Mouse (Mus musculus) myocyte (in vitro differentiated cells): ENCODE measurements around the gene Pecam1. TPM values are rescaled to one million over a fixed set of nuclear protein-coding genes. Genes with fewer than 3 reads are reported as not detected.

Source experiments
- H3K27me3 ChIP-seq: one replicate; pipeline ENCODE4 v1.6.1; 2011; ENCODE audit not compliant: control insufficient read depth, insufficient read depth, insufficient read length
- H3K36me3 ChIP-seq: one replicate; pipeline ENCODE4 v1.6.1; 2011; ENCODE audit not compliant: control insufficient read depth, insufficient read depth
- H3K4me2 ChIP-seq: one replicate; pipeline ENCODE4 v1.6.1; 2011; ENCODE audit warnings: low read depth, control low read depth
- H3K4me3 ChIP-seq: one replicate; pipeline ENCODE4 v1.5.1; 2011; ENCODE audit warnings: mild to moderate bottlenecking, control low read depth, moderate library complexity
- H3K79me2 ChIP-seq: one replicate; pipeline ENCODE4 v1.6.1; 2011; ENCODE audit not compliant: control insufficient read depth, insufficient read depth
- H3ac ChIP-seq: one replicate; pipeline ENCODE4 v1.6.1; 2011; ENCODE audit not compliant: control insufficient read depth, insufficient read length
- CEBPB ChIP-seq: IDR thresholded peaks from 2 replicates; pipeline ENCODE4 v1.6.1; 2011; ENCODE audit warnings: mild to moderate bottlenecking, moderate library complexity; ENCODE audit not compliant: poor library complexity, insufficient read depth, severe bottlenecking
- E2F4 ChIP-seq: IDR thresholded peaks from one replicate; pipeline ENCODE4 v1.6.1; 2011; ENCODE audit warnings: mild to moderate bottlenecking, control low read depth, moderate library complexity; ENCODE audit not compliant: insufficient read depth
- MAX ChIP-seq: IDR thresholded peaks from one replicate; pipeline ENCODE4 v1.6.1; 2011; ENCODE audit warnings: low read depth, mild to moderate bottlenecking, control low read depth
- MYOD1 ChIP-seq, 3 experiments: IDR thresholded peaks; one replicate each; pipeline ENCODE4 v1.6.1; 2011; ENCODE audit warnings: control low read depth in 2 of 3, low read depth in 2 of 3, mild to moderate bottlenecking in 2 of 3, moderate library complexity in 1 of 3; ENCODE audit not compliant: insufficient read length in 2 of 3, control insufficient read depth in 1 of 3
- MYOG ChIP-seq, 3 experiments: IDR thresholded peaks; one replicate each; pipeline ENCODE4 v1.6.1; 2011; ENCODE audit warnings: control low read depth in 2 of 3, low read depth in 2 of 3, mild to moderate bottlenecking in 2 of 3; ENCODE audit not compliant: insufficient read length in 2 of 3, control insufficient read depth in 1 of 3, insufficient read depth in 1 of 3
- POLR2A ChIP-seq: IDR thresholded peaks from one replicate; pipeline ENCODE4 v1.6.1; 2011; ENCODE audit warnings: low read depth, mild to moderate bottlenecking, control low read depth, moderate library complexity; ENCODE audit not compliant: insufficient read length
- POLR2AphosphoS2 ChIP-seq: IDR thresholded peaks from one replicate; pipeline ENCODE4 v1.6.1; 2011; ENCODE audit warnings: low read depth, control low read depth; ENCODE audit not compliant: insufficient read length
- REST ChIP-seq: IDR thresholded peaks from one replicate; pipeline ENCODE4 v1.6.1; 2011; ENCODE audit warnings: mild to moderate bottlenecking, control low read depth, moderate library complexity; ENCODE audit not compliant: insufficient read depth, insufficient read length
- SRF ChIP-seq: IDR thresholded peaks from one replicate; pipeline ENCODE4 v1.6.1; 2011; ENCODE audit warnings: low read depth; ENCODE audit not compliant: control insufficient read depth, insufficient read length
- TCF12 ChIP-seq: IDR thresholded peaks from one replicate; pipeline ENCODE4 v1.6.1; 2011; ENCODE audit warnings: mild to moderate bottlenecking, control low read depth; ENCODE audit not compliant: poor library complexity, insufficient read depth, severe bottlenecking
- TCF3 ChIP-seq: IDR thresholded peaks from one replicate; pipeline ENCODE4 v1.6.1; 2011; ENCODE audit warnings: low read depth, control low read depth; ENCODE audit not compliant: insufficient read length
- USF1 ChIP-seq: IDR thresholded peaks from one replicate; pipeline ENCODE4 v1.6.1; 2011; ENCODE audit warnings: low read depth, mild to moderate bottlenecking, control low read depth, moderate library complexity
- polyA plus RNA-seq: library from polyadenylated mRNA; unstranded; fragments of >200 nt; fragmentation: generic; extraction: Trizol; gene quantifications from one replicate; pipeline ENCODE4 v1.2.1, GENCODE M21; 2012; ENCODE audit warnings: missing spikeins

Pecam1 gene
- polyA plus RNA-seq, 1 experiment, result 0.01 TPM

- TF ChIP-seq E2F4, result no peak
- TF ChIP-seq TCF3, result no peak
- no peak for TF ChIP-seq POLR2AphosphoS2
- no peak for TF ChIP-seq MYOD1 (IDR thresholded peaks at IDR 0.05; ENCODE audit: control insufficient read depth in 1 of 3, insufficient read length in 2 of 3, low read depth in 2 of 3)
- TF ChIP-seq MAX, result no peak
- TF ChIP-seq REST, result no peak
- TF ChIP-seq MYOG (IDR thresholded peaks at IDR 0.05; ENCODE audit: control insufficient read depth in 1 of 3, insufficient read depth in 1 of 3, insufficient read length in 2 of 3, low read depth in 2 of 3), result no peak
- no peak for TF ChIP-seq POLR2A
- no peak for TF ChIP-seq USF1
- no peak for TF ChIP-seq CEBPB
- no peak for TF ChIP-seq TCF12
- no peak for TF ChIP-seq SRF
- Histone ChIP-seq H3K79me2 (no peaks in the 10 kb centered on the region), H3ac (no peak overlapping the region), H3K4me2 (no peak overlapping the region), H3K27me3 (no peaks in the 10 kb centered on the region), H3K4me3 (no peak overlapping the region), H3K36me3 (no peaks in the 10 kb centered on the region)
Observed at GRCm38 (mm10) chr11:106672919-106673505, 77.4 kb downstream of the Pecam1 start.

- no peak for TF ChIP-seq MAX
- TF ChIP-seq E2F4, result no peak
- no peak for TF ChIP-seq POLR2AphosphoS2
- no peak for TF ChIP-seq TCF3
- TF ChIP-seq TCF12, result no peak
- no peak for TF ChIP-seq POLR2A
- no peak for TF ChIP-seq MYOG (IDR thresholded peaks at IDR 0.05; ENCODE audit: control insufficient read depth in 1 of 3, insufficient read depth in 1 of 3, insufficient read length in 2 of 3, low read depth in 2 of 3)
- no peak for TF ChIP-seq USF1
- TF ChIP-seq REST, result no peak
- no peak for TF ChIP-seq CEBPB
- TF ChIP-seq SRF, result no peak
- no peak for TF ChIP-seq MYOD1 (IDR thresholded peaks at IDR 0.05; ENCODE audit: control insufficient read depth in 1 of 3, insufficient read length in 2 of 3, low read depth in 2 of 3)
- H3ac ChIP-seq, result no peak overlapping the region
- H3K4me2 ChIP-seq, result no peak overlapping the region
- H3K79me2 ChIP-seq, result no peaks in the 10 kb centered on the region
- no peak overlapping the region for H3K4me3 ChIP-seq
- H3K27me3 ChIP-seq, result no peaks in the 10 kb centered on the region
- H3K36me3 ChIP-seq, result no peaks in the 10 kb centered on the region
Observed at GRCm38 (mm10) chr11:106671801-106672200, 78.6 kb downstream of the Pecam1 start.

- Histone ChIP-seq H3ac (no peak overlapping the region), H3K4me3 (no peak overlapping the region), H3K36me3 (no peaks in the 10 kb centered on the region), H3K27me3 (no peaks in the 10 kb centered on the region), H3K79me2 (no peaks in the 10 kb centered on the region), H3K4me2 (no peak overlapping the region)
- TF ChIP-seq TCF3, result no peak
- TF ChIP-seq MAX, result no peak
- TF ChIP-seq USF1, result no peak
- no peak for TF ChIP-seq E2F4
- TF ChIP-seq POLR2AphosphoS2, result no peak
- no peak for TF ChIP-seq POLR2A
- TF ChIP-seq TCF12, result no peak
- TF ChIP-seq SRF, result no peak
- no peak for TF ChIP-seq MYOG (IDR thresholded peaks at IDR 0.05; ENCODE audit: control insufficient read depth in 1 of 3, insufficient read depth in 1 of 3, insufficient read length in 2 of 3, low read depth in 2 of 3)
- no peak for TF ChIP-seq CEBPB
- TF ChIP-seq MYOD1 (IDR thresholded peaks at IDR 0.05; ENCODE audit: control insufficient read depth in 1 of 3, insufficient read length in 2 of 3, low read depth in 2 of 3), result no peak
- TF ChIP-seq REST, result no peak
Observed at GRCm38 (mm10) chr11:106670951-106671478, 79.4 kb downstream of the Pecam1 start.

- Histone ChIP-seq H3K4me2 (no peak overlapping the region), H3K4me3 (no peak overlapping the region), H3K79me2 (no peaks in the 10 kb centered on the region), H3K36me3 (no peaks in the 10 kb centered on the region), H3ac (no peak overlapping the region), H3K27me3 (no peaks in the 10 kb centered on the region)
- no peak for TF ChIP-seq TCF3
- no peak for TF ChIP-seq MYOD1 (IDR thresholded peaks at IDR 0.05; ENCODE audit: control insufficient read depth in 1 of 3, insufficient read length in 2 of 3, low read depth in 2 of 3)
- TF ChIP-seq CEBPB, result no peak
- no peak for TF ChIP-seq TCF12
- no peak for TF ChIP-seq E2F4
- TF ChIP-seq MYOG (IDR thresholded peaks at IDR 0.05; ENCODE audit: control insufficient read depth in 1 of 3, insufficient read depth in 1 of 3, insufficient read length in 2 of 3, low read depth in 2 of 3), result no peak
- TF ChIP-seq MAX, result no peak
- TF ChIP-seq POLR2A, result no peak
- TF ChIP-seq REST, result no peak
- TF ChIP-seq USF1, result no peak
- TF ChIP-seq POLR2AphosphoS2, result no peak
- no peak for TF ChIP-seq SRF
Observed at GRCm38 (mm10) chr11:106670266-106670665, 80.2 kb downstream of the Pecam1 start.
